In genomic region chr17:87176066-87177012, GRCm38 (mm10) we compare ENCODE assay signal across 9 mouse cellular contexts.
DNase-seq lines count a peak whose midpoint lies in the region; ATAC-seq and TF ChIP-seq lines count a peak whose summit lies in the region.
"Had no signal": no experiment of that assay in that cellular context is flagged by ENCODE, and none has a peak within 500 bp of the region (broad histone marks: within the 10 kb centered on the region; RNA-seq: fewer than 3 reads in every experiment).

No protein-coding gene starts in this region.

- WGBS in heart, embryonic 14.5 days, result 49% methylated on average over 17 of the region's 17 CpGs
- whole genome bisulfite sequencing in hindbrain, postnatal 0 days, result 71% methylated on average over 17 of the region's 17 CpGs
- WGBS in forebrain, embryonic 15.5 days, result 79% methylated on average over 17 of the region's 17 CpGs

- no peaks in the 10 kb centered on the region for H3K27me3 ChIP-seq in heart, embryonic 14.5 days (ENCODE audit: control insufficient read depth, insufficient read depth, low read length)
- no peaks in the 10 kb centered on the region for H3K27me3 ChIP-seq in hindbrain, postnatal 0 days (ENCODE audit: insufficient read depth, low read length)
- H3K27me3 ChIP-seq in forebrain, embryonic 15.5 days, result no peaks in the 10 kb centered on the region

- TF ChIP-seq CTCF in hindbrain, postnatal 0 days (IDR thresholded peaks at IDR 0.05; ENCODE audit: low read depth), result no peak

- peaks cover 39 to 41% of the 10 kb centered on the region in 2 experiments for H3K4me1 ChIP-seq in heart, embryonic 14.5 days (ENCODE audit: control insufficient read depth in 2 of 2, insufficient read depth in 2 of 2, low read length in 2 of 2)
- 0 out of 2 replicates have a peak, but pooled peaks cover 5% of the 10 kb centered on the region for H3K4me1 ChIP-seq in hindbrain, postnatal 0 days (ENCODE audit: insufficient read depth, low read length)
- H3K4me1 ChIP-seq in forebrain, embryonic 15.5 days, result peaks cover 10% of the 10 kb centered on the region

- H3K4me2 ChIP-seq in heart, embryonic 14.5 days (ENCODE audit: low read length), result no peak overlapping the region
- H3K4me2 ChIP-seq in hindbrain, postnatal 0 days (ENCODE audit: low read depth, low read length), result no peak overlapping the region
- no peak overlapping the region for H3K4me2 ChIP-seq in forebrain, embryonic 15.5 days (replicated peaks)
- H3K4me2 ChIP-seq: liver, embryonic 11.5 days had no signal

- H3K9me3 ChIP-seq in heart, embryonic 14.5 days (ENCODE audit: control insufficient read depth, low read length), result peaks cover 12% of the 10 kb centered on the region
- peaks cover 7% of the 10 kb centered on the region for H3K9me3 ChIP-seq in hindbrain, postnatal 0 days (ENCODE audit: low read length)
- no peaks in the 10 kb centered on the region; the same call in 1 of the 2 replicates for H3K9me3 ChIP-seq in forebrain, embryonic 15.5 days

- peak overlapping the region; percentile 47 to 67 for H3K27ac ChIP-seq in heart, embryonic 14.5 days (replicated peaks in 1 of 2; ENCODE audit: control insufficient read depth in 1 of 2, insufficient read depth in 1 of 2, low read depth in 2 of 2, low read length in 2 of 2)
- no peak overlapping the region for H3K27ac ChIP-seq in hindbrain, postnatal 0 days
- no peak overlapping the region for H3K27ac ChIP-seq in forebrain, embryonic 15.5 days (replicated peaks)

- 0 out of 2 replicates have a peak, but pooled peaks have one; percentile 27 for ATAC-seq in heart, embryonic 14.5 days (ENCODE audit: insufficient number of reproducible peaks, insufficient read depth, low FRiP score, low read depth)
- ATAC-seq in hindbrain, postnatal 0 days, result no peak
- no peak for ATAC-seq in forebrain, embryonic 15.5 days (replicated peaks)

- H3K9ac ChIP-seq in heart, embryonic 14.5 days (ENCODE audit: low read length), result no peak overlapping the region; the same call in 1 of the 2 replicates
- no peak overlapping the region for H3K9ac ChIP-seq in hindbrain, postnatal 0 days (replicated peaks; ENCODE audit: low read length)
- no peak overlapping the region for H3K9ac ChIP-seq in forebrain, embryonic 15.5 days (replicated peaks)

- no peak overlapping the region for H3K4me3 ChIP-seq in heart, embryonic 14.5 days (ENCODE audit: control insufficient read depth in 1 of 2, insufficient read depth in 1 of 2, low read depth in 1 of 2, low read length in 2 of 2)
- no peak overlapping the region for H3K4me3 ChIP-seq in hindbrain, postnatal 0 days (ENCODE audit: low read length)
- no peak overlapping the region for H3K4me3 ChIP-seq in forebrain, embryonic 15.5 days

- no peaks in the 10 kb centered on the region for H3K36me3 ChIP-seq in heart, embryonic 14.5 days (ENCODE audit: control insufficient read depth, insufficient read depth, low read length)
- no peaks in the 10 kb centered on the region for H3K36me3 ChIP-seq in hindbrain, postnatal 0 days (ENCODE audit: insufficient read depth, low read length)
- no peaks in the 10 kb centered on the region for H3K36me3 ChIP-seq in forebrain, embryonic 15.5 days

- DNase-seq in ovary, adult 18-20 months (ENCODE audit: low spot score), result peak; percentile 24
- no peak for DNase-seq in ovary, postnatal 10 days (ENCODE audit: low spot score)
- DNase-seq in kidney, postnatal 25 days, result peak; percentile 42 to 59
- DNase-seq in right cerebral cortex, adult 2 months (ENCODE audit: low spot score in 2 of 2), result no peak
- no peak for DNase-seq in testis, postnatal 10 days (ENCODE audit: low spot score)
- no peak for DNase-seq in hindbrain, postnatal 0 days (ENCODE audit: low spot score)

Comparison
In these comparisons a context has a peak if more than half of its experiments do, and no peak if none do; other contexts are left out.
1. DNase-seq: peak in ovary, adult 18-20 months (single experiment) and kidney, postnatal 25 days (2 of 2); none in ovary, postnatal 10 days (single experiment), right cerebral cortex, adult 2 months (0 of 2), testis, postnatal 10 days (single experiment) and hindbrain, postnatal 0 days (single experiment).
2. H3K27ac ChIP-seq: peak in heart, embryonic 14.5 days (2 of 2); none in hindbrain, postnatal 0 days (single experiment) and forebrain, embryonic 15.5 days (single experiment).